Mouse (Mus musculus) testis, adult 2 months (tissue): ENCODE measurements at regions not wholly inside any gene's neighbourhood (a gene's known extent, or its start where the extent isn't known, plus 50 kb on each side); places are given as distances from the start of the nearest gene placed in this dataset.

Experiments used
- CTCF ChIP-seq: fragments of 200-500 bp; IDR thresholded peaks from 2 replicates; pipeline ENCODE4 v1.5.1; 2012; ENCODE audit warnings: low read depth, mild to moderate bottlenecking, inconsistent platforms, low read length, moderate library complexity; ENCODE audit not compliant: control insufficient read depth, insufficient read depth, insufficient replicate concordance
- POLR2A ChIP-seq: fragments of 200-500 bp; IDR thresholded peaks from 2 replicates; pipeline ENCODE4 v1.6.1; 2012; ENCODE audit warnings: low read depth, mild to moderate bottlenecking, inconsistent platforms, low read length, moderate library complexity; ENCODE audit not compliant: control insufficient read depth

DNA sequence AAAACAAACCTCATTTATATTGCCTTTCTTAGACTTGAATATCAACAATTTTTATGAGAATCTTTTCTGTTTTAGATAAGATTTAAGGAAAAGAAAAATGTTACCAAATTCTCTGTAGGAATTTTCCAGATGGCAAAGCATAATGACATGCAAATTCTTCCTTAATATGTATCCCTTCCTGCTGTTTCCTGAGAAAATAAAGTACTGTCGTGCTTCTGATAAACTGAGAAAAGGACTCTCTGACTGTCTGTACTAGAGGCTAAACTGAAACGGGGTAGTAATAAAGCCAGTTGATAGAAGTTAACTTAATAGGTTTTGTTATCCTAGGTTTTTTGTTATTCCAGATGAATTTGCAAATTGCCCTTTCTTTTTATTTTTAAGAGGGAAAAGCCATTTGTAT lies 1208.4 kb upstream of the Cited2 start:
- TF ChIP-seq POLR2A: no peak
- no peak for TF ChIP-seq CTCF
